Mouse (Mus musculus): Measurements from ENCODE around the gene Sfxn5. TPM values are rescaled to one million over a fixed set of nuclear protein-coding genes. Genes with fewer than 3 reads are reported as not detected.

The Sfxn5 gene
- polyA plus RNA-seq, 1 experiment from 2014 or later: 5.6 TPM

DNA sequence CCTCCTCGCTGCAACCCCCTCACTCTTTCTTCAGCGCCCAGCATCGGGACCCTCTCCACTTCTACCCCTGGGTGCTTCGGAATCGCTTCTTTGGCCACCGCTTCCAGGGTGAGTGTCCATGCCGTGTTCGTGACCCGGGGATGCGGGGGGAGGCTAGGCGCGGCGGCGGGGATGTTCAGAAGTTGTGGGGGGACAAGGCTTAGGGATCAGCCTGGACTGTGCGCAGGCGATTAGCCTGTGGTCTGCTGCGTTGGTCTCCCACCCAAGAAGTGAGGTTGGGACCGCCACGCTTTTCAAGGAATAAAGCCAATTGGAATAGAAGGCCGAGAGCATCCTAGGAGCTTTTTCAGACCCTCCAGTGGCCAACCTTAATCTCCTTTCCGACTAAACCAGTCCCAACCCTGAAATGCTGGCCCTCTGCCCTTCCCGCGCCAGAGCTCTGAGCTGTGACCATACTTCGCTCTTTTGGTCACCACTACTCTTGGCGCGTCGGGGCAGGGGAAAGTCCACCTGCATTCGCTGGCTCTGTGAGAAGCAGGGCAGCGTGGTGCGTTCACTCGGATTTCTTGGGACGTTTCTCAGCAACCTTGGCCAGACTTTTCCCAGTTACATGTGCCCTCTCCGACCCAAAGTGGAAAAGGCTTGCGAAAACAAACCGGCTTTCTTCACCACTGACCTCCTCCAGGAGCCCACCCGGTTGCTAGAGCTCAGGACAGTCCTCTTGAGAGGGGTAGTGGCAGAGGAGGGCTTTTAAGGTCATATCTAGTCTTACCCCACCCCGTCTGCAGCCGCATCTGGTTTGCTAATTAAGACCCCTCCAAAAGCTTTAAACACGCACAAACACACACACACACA is 144.7 kb downstream of the Sfxn5 start:
- Histone ChIP-seq H3K27ac (ENCODE audit: low read depth, low read length) (no peak overlapping the region), H3K4me2 (peak overlapping the region; percentile 72), H3K36me3 (ENCODE audit: control insufficient read depth, insufficient read depth, low read length) (no peaks in the 10 kb centered on the region), H3K4me3 (ENCODE audit: low read depth, low read length) (peak overlapping the region; percentile 43), H3K4me1 (ENCODE audit: control insufficient read depth, insufficient read depth, low read length) (peaks cover 12% of the 10 kb centered on the region), H3K27me3 (ENCODE audit: control insufficient read depth, insufficient read depth, low read length) (peaks cover 89% of the 10 kb centered on the region), H3K9ac (ENCODE audit: low read depth, low read length) (no peak overlapping the region), H3K9me3 (replicated peaks; ENCODE audit: control insufficient read depth, low read length) (no peaks in the 10 kb centered on the region)
- no peak for ATAC-seq (replicated peaks; ENCODE audit: insufficient number of reproducible peaks, low FRiP score, low TSS enrichment)
- WGBS (ENCODE audit: insufficient replicate concordance): 1% methylated on average over 39 of the region's 39 CpGs

DNA sequence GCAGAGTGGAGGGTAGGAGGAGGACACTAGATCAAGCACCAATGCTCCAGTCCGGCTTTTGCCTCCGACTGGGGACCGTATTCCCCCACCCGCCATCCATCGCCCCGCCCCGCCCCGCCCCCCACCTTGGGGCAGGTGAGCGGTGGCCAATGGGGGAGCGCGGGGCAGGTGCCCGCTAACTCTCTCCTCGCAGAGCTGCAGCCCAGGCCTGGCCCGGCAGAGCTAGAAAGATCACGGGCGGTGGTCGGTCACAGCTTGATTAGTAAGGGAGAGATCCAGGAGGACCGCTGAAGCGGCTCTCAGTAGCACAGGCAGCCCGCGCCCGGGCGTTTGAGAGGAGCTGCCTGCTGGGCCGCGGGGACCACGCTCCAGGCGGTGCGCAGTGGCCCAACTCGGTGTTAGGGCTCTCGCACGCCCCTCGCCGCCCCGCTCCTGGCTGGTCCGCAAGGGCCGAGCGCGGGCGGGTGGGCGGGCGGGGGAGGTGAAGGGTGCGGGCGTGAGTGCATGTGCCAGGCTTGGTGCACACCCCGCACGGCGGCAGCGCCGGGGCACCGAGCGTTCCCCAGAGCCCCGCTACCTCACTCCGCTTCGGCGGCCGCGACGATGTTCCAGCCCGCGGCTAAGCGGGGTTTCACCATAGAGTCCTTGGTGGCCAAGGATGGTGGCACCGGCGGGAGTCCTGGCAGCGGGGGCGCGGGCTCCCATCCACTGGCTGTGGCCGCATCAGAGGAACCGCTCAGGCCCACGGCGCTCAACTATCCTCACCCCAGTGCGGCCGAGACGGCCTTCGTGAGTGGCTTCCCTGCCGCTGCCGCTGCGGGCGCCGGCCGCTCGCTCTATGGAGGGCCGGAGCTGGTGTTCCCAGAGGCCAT is 145.6 kb downstream of the Sfxn5 start, which contains the start of gene Emx1:
Gene Emx1 (plus strand): TSS at position 99 of the 872 bp plus-strand sequence.
- H3K27me3 ChIP-seq (ENCODE audit: control insufficient read depth, insufficient read depth, low read length): peaks cover 85% of the 10 kb centered on the region
- no peak within 1 kb of the TSS for H3K9ac ChIP-seq (ENCODE audit: low read depth, low read length)
- peaks cover 12% of the 10 kb centered on the region for H3K4me1 ChIP-seq (ENCODE audit: control insufficient read depth, insufficient read depth, low read length)
- peak within 1 kb of the TSS; percentile 72 for H3K4me2 ChIP-seq
- 0 out of 2 replicates have a peak, but pooled peaks have one; percentile 22 for ATAC-seq (replicated peaks; ENCODE audit: insufficient number of reproducible peaks, low FRiP score, low TSS enrichment)
- peak within 1 kb of the TSS; percentile 43 for H3K4me3 ChIP-seq (ENCODE audit: low read depth, low read length)
- WGBS (ENCODE audit: insufficient replicate concordance): under 1% methylated on average over 63 of the region's 81 CpGs
- H3K27ac ChIP-seq (ENCODE audit: low read depth, low read length): no peak within 1 kb of the TSS
- H3K36me3 ChIP-seq (ENCODE audit: control insufficient read depth, insufficient read depth, low read length): no peaks in the 10 kb centered on the region
- H3K9me3 ChIP-seq (replicated peaks; ENCODE audit: control insufficient read depth, low read length): no peaks in the 10 kb centered on the region

DNA sequence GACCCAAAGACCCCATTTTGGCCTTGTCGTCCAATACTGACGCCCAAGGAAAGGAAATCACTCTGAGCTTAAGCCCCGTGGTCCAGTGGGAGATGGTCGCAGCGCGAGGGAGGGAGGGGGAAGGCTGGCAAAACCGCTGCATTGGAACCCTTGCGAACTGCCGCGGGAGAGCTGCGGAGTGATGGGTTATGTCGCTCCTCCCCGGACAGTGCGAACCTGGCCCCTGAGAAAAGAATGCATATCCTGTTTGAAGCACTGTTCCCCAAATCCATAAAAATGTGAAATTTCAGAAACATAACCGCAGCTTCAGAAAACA is 146.5 kb downstream of the Sfxn5 start:
- under 1% methylated on average over 15 of the region's 15 CpGs for WGBS (ENCODE audit: insufficient replicate concordance)
- H3K4me3 ChIP-seq (ENCODE audit: low read depth, low read length): peak overlapping the region; percentile 43; the same call in 1 of the 2 replicates
- no peaks in the 10 kb centered on the region for H3K9me3 ChIP-seq (replicated peaks; ENCODE audit: control insufficient read depth, low read length)
- H3K9ac ChIP-seq (ENCODE audit: low read depth, low read length): no peak overlapping the region
- H3K4me2 ChIP-seq: no peak overlapping the region
- H3K4me1 ChIP-seq (ENCODE audit: control insufficient read depth, insufficient read depth, low read length): peaks cover 12% of the 10 kb centered on the region
- no peaks in the 10 kb centered on the region for H3K36me3 ChIP-seq (ENCODE audit: control insufficient read depth, insufficient read depth, low read length)
- ATAC-seq (replicated peaks; ENCODE audit: insufficient number of reproducible peaks, low FRiP score, low TSS enrichment): no peak
- peaks cover 76% of the 10 kb centered on the region for H3K27me3 ChIP-seq (ENCODE audit: control insufficient read depth, insufficient read depth, low read length)
- no peak overlapping the region for H3K27ac ChIP-seq (ENCODE audit: low read depth, low read length)

DNA sequence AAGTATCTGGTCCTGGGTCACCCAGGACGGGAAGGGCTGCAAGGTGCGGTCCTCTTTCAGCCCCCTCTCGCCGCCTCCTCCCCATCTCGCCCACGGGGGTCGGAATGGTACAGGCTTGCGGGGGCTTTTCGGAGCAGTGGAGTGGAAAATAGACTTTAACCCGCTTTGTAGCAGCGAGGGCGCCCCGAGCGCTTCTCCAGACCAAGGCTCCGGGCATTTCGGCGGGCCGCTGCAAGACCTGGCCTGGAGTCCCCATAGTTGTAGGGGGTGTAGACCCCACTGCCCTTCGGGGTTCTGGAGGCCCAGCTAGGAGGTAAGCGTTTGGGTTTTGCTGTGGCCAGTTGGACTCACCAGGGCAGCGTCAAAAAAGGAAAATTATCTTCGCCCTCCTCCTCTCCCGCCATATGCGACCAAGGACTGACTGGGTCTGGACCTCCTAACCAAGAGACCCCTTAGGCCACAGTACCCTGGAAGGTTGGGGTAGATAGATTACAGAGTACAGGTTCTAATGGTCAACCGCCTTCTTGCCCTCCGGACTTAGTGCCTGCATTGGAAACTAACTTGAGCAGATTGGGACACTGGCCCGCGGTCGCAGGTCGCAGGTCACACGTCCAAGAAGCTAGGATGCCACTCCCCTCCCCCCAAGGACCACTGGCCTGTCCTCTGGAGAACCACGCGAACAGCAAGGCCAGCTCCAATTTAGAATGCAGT is 147.0 kb downstream of the Sfxn5 start:
- peak overlapping the region; percentile 43; the same call in 1 of the 2 replicates for H3K4me3 ChIP-seq (ENCODE audit: low read depth, low read length)
- H3K9me3 ChIP-seq (replicated peaks; ENCODE audit: control insufficient read depth, low read length): no peaks in the 10 kb centered on the region
- 2% methylated on average over 33 of the region's 33 CpGs for WGBS (ENCODE audit: insufficient replicate concordance)
- H3K36me3 ChIP-seq (ENCODE audit: control insufficient read depth, insufficient read depth, low read length): no peaks in the 10 kb centered on the region
- no peak overlapping the region for H3K9ac ChIP-seq (ENCODE audit: low read depth, low read length)
- peak overlapping the region; percentile 41 for H3K4me2 ChIP-seq
- no peak overlapping the region for H3K27ac ChIP-seq (ENCODE audit: low read depth, low read length)
- peaks cover 71% of the 10 kb centered on the region for H3K27me3 ChIP-seq (ENCODE audit: control insufficient read depth, insufficient read depth, low read length)
- H3K4me1 ChIP-seq (ENCODE audit: control insufficient read depth, insufficient read depth, low read length): peaks cover 12% of the 10 kb centered on the region
- ATAC-seq (replicated peaks; ENCODE audit: insufficient number of reproducible peaks, low FRiP score, low TSS enrichment): no peak

DNA sequence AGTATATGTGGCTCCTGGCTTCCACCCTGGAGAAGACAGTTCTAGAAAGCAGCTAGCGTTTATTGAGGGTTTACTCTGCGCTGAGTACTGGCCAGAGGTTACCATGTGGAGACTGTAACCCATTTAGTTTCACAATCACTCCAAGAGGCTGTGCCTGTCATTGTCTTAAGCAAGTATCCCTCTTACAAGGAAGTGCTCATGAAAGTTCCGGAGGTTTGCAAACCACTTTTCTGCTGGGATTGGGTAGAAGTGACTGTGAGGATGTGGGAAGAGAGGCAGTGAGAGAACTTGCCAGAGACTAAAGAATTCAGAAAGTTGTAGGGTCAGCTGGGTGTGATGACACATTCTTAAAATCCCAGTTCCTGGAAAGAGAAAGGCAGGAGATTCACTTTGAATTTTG is 149.3 kb downstream of the Sfxn5 start:
- no peaks in the 10 kb centered on the region for H3K9me3 ChIP-seq (replicated peaks; ENCODE audit: control insufficient read depth, low read length)
- no peak overlapping the region for H3K4me2 ChIP-seq
- peaks cover 56% of the 10 kb centered on the region for H3K27me3 ChIP-seq (ENCODE audit: control insufficient read depth, insufficient read depth, low read length)
- no peak overlapping the region for H3K27ac ChIP-seq (ENCODE audit: low read depth, low read length)
- WGBS (ENCODE audit: insufficient replicate concordance): 48% methylated on average over 3 of the region's 3 CpGs
- no peak overlapping the region for H3K9ac ChIP-seq (ENCODE audit: low read depth, low read length)
- H3K4me1 ChIP-seq (ENCODE audit: control insufficient read depth, insufficient read depth, low read length): peaks cover 12% of the 10 kb centered on the region
- no peak for ATAC-seq (replicated peaks; ENCODE audit: insufficient number of reproducible peaks, low FRiP score, low TSS enrichment)
- H3K4me3 ChIP-seq (ENCODE audit: low read depth, low read length): no peak overlapping the region
- no peaks in the 10 kb centered on the region for H3K36me3 ChIP-seq (ENCODE audit: control insufficient read depth, insufficient read depth, low read length)

DNA sequence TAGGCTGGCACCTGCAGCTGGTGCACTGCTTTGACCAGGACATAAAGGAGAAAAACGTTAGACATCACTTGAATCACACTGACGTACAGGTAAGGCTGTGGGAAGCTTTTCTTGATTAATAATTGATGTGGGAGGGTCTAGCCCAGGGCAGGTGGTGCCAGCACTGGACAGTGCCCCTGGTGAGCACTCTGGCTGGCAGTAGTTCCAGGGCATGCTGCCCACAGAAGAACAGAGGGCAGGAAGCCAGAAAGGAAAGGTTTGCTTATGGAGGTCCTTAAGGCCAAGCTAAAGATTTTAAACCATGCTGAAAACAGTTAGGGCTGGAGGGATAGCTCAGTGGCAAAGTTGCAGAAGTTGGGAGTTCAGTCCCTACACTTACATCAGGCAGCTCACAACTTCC is 153.2 kb downstream of the Sfxn5 start:
- Histone ChIP-seq H3K36me3 (ENCODE audit: control insufficient read depth, insufficient read depth, low read length) (no peaks in the 10 kb centered on the region), H3K4me1 (ENCODE audit: control insufficient read depth, insufficient read depth, low read length) (no peaks in the 10 kb centered on the region), H3K9me3 (replicated peaks; ENCODE audit: control insufficient read depth, low read length) (no peaks in the 10 kb centered on the region), H3K27me3 (ENCODE audit: control insufficient read depth, insufficient read depth, low read length) (peaks cover 26% of the 10 kb centered on the region), H3K4me3 (ENCODE audit: low read depth, low read length) (no peak overlapping the region), H3K9ac (ENCODE audit: low read depth, low read length) (no peak overlapping the region), H3K4me2 (no peak overlapping the region), H3K27ac (ENCODE audit: low read depth, low read length) (no peak overlapping the region)
- ATAC-seq (replicated peaks; ENCODE audit: insufficient number of reproducible peaks, low FRiP score, low TSS enrichment): no peak
- WGBS (ENCODE audit: insufficient replicate concordance): 46% methylated on average over 2 of the region's 2 CpGs

DNA sequence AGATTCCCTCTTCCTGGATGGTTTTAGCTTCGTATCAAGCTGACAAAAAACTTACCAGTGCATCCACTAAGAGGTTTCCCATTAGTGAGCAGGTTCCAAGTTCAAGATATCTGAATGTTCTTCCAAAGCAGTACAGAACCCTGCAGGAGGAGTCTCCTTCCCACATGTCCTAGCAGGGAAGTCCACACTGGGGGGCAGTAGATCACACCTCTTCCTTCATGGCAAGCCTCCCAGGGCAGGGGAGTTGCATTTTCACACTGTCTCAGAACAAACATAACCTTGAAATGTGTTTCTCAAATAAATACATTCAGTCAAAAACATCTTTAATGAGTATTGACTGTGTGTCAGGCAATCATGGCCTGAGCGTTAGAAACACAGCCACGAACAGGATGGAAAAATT is 153.7 kb downstream of the Sfxn5 start:
- no peak overlapping the region for H3K9ac ChIP-seq (ENCODE audit: low read depth, low read length)
- H3K27ac ChIP-seq (ENCODE audit: low read depth, low read length): no peak overlapping the region
- no peak overlapping the region for H3K4me2 ChIP-seq
- ATAC-seq (replicated peaks; ENCODE audit: insufficient number of reproducible peaks, low FRiP score, low TSS enrichment): no peak
- H3K36me3 ChIP-seq (ENCODE audit: control insufficient read depth, insufficient read depth, low read length): no peaks in the 10 kb centered on the region
- no peaks in the 10 kb centered on the region for H3K4me1 ChIP-seq (ENCODE audit: control insufficient read depth, insufficient read depth, low read length)
- H3K4me3 ChIP-seq (ENCODE audit: low read depth, low read length): no peak overlapping the region
- peaks cover 24% of the 10 kb centered on the region for H3K27me3 ChIP-seq (ENCODE audit: control insufficient read depth, insufficient read depth, low read length)
- H3K9me3 ChIP-seq (replicated peaks; ENCODE audit: control insufficient read depth, low read length): no peaks in the 10 kb centered on the region
- 58% methylated on average over 3 of the region's 3 CpGs for WGBS (ENCODE audit: insufficient replicate concordance)

DNA sequence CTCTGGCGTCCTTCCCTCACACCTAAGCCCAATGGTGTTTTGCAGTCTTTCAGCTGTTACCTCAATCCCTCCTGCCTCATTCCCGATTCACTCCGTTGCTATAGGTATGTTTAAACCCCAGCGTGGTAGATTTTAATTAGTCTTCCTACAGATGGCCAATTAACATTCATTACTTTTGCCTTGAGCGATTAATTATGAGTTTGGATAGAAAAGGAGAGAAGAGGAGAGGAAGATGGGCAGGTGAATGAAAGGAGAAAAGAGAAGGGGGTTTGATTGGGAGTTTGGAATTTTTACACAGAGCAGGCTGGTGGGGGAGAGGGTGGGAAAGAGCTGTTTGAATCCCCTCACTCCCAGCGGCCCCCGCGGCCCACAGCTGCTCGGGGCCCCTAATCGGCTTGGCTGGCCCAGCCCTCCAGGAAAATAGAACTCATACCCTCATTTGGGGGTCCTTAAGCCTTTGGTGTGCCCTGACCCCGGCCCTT is 167.7 kb downstream of the Sfxn5 start:
- Histone ChIP-seq H3K27me3 (ENCODE audit: control insufficient read depth, insufficient read depth, low read length) (peaks cover 10% of the 10 kb centered on the region), H3K9me3 (replicated peaks; ENCODE audit: control insufficient read depth, low read length) (no peaks in the 10 kb centered on the region), H3K9ac (ENCODE audit: low read depth, low read length) (no peak overlapping the region), H3K27ac (ENCODE audit: low read depth, low read length) (no peak overlapping the region), H3K4me2 (no peak overlapping the region), H3K36me3 (ENCODE audit: control insufficient read depth, insufficient read depth, low read length) (no peaks in the 10 kb centered on the region), H3K4me1 (ENCODE audit: control insufficient read depth, insufficient read depth, low read length) (no peaks in the 10 kb centered on the region), H3K4me3 (ENCODE audit: low read depth, low read length) (no peak overlapping the region)
- ATAC-seq (replicated peaks; ENCODE audit: insufficient number of reproducible peaks, low FRiP score, low TSS enrichment): no peak
- whole genome bisulfite sequencing (ENCODE audit: insufficient replicate concordance): 51% methylated on average over 11 of the region's 11 CpGs

Data from heart, embryonic 11.5 days (tissue).